16 mouse cellular contexts compared by ENCODE assay signal in the genomic region with DNA sequence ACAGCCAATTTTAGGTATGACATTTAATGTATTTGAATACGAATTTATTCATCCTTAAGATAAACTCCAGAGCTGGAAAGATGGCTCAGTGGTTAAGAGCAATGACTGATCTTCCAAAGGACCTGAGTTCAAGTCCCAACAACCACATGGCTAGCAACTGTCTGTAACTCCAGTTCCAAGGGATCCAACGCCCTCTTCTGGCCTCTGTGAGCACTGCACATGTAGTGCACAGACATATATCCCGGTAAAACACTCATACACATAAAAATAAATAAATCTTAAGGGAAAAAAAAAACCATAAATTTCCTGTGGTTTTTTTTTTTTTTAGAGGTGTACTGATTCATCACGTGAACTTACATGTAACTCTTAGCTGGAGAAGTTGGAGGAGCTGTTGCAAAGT. TPM values are rescaled to one million over a fixed set of nuclear protein-coding genes. Genes with fewer than 3 reads are reported as not detected.
DNase-seq lines count a peak whose midpoint lies in the region; ATAC-seq and TF ChIP-seq lines count a peak whose summit lies in the region.
"Had no signal": no experiment of that assay in that cellular context is flagged by ENCODE, and none has a peak within 500 bp of the region (broad histone marks: within the 10 kb centered on the region; RNA-seq: fewer than 3 reads in every experiment).

No protein-coding gene starts in this region.

- no peaks in the 10 kb centered on the region for H3K79me2 ChIP-seq in heart, adult 2 months (replicated peaks; ENCODE audit: control insufficient read depth, insufficient read depth, low read length)

- no peak for ATAC-seq in liver, postnatal 0 days
- ATAC-seq in liver, embryonic 12.5 days: no peak

- intact Hi-C loops in heart, adult 2 months (cut with DNase I): no loop called here
- intact Hi-C loops in heart, postnatal 14 days (cut with DNase I): loop anchor here (10.0 kb wide), 1 partner anchor 87 kb away; no protein-coding TSS in a partner anchor

- no peak overlapping the region for H3K27ac ChIP-seq in heart, adult 2 months
- no peak overlapping the region for H3K27ac ChIP-seq in liver, postnatal 0 days (ENCODE audit: low read depth)
- H3K27ac ChIP-seq in liver, embryonic 12.5 days: no peak overlapping the region
- H3K27ac ChIP-seq in small intestine, adult 2 months (ENCODE audit: insufficient read depth, low read depth, low read length): no peak overlapping the region

- H3K27me3 ChIP-seq in heart, adult 2 months (ENCODE audit: control insufficient read depth, insufficient read depth, low read length): no peaks in the 10 kb centered on the region
- no peaks in the 10 kb centered on the region for H3K27me3 ChIP-seq in liver, postnatal 0 days (ENCODE audit: insufficient read depth, low read length)
- H3K27me3 ChIP-seq in liver, embryonic 12.5 days (replicated peaks): no peaks in the 10 kb centered on the region
- no peaks in the 10 kb centered on the region for H3K27me3 ChIP-seq in small intestine, adult 2 months (ENCODE audit: control insufficient read depth, insufficient read depth, low read length)

- no peak overlapping the region for H3K4me2 ChIP-seq in liver, postnatal 0 days (ENCODE audit: low read depth, low read length)
- H3K4me2 ChIP-seq in liver, embryonic 12.5 days: no peak overlapping the region
- H3K4me2 ChIP-seq: midbrain, embryonic 11.5 days had no signal

- no peak overlapping the region for H3K9ac ChIP-seq in heart, adult 2 months (ENCODE audit: low read depth, low read length)
- H3K9ac ChIP-seq in liver, postnatal 0 days (replicated peaks): no peak overlapping the region
- no peak overlapping the region for H3K9ac ChIP-seq in liver, embryonic 12.5 days

- H3K36me3 ChIP-seq in heart, adult 2 months (ENCODE audit: control insufficient read depth, insufficient read depth, low read length): no peaks in the 10 kb centered on the region
- peaks cover 86% of the 10 kb centered on the region for H3K36me3 ChIP-seq in liver, postnatal 0 days (replicated peaks; ENCODE audit: insufficient read depth, low read length)
- H3K36me3 ChIP-seq in liver, embryonic 12.5 days: peaks cover 100% of the 10 kb centered on the region
- H3K36me3 ChIP-seq in small intestine, adult 2 months (ENCODE audit: control insufficient read depth, insufficient read depth, low read length): peaks cover 79% of the 10 kb centered on the region

- no peak for TF ChIP-seq EP300 in heart, adult 2 months (IDR thresholded peaks at IDR 0.05; ENCODE audit: insufficient read depth, low read depth, low read length)
- TF ChIP-seq EP300 in liver, postnatal 0 days (IDR thresholded peaks at IDR 0.05; ENCODE audit: low read depth): no peak

- no peak for DNase-seq in heart, adult 2 months
- DNase-seq in heart, postnatal 14 days: no peak
- DNase-seq in liver, postnatal 0 days: no peak
- peak; percentile 27 for DNase-seq in ES-CJ7 (ENCODE audit: low read depth, low spot score)
- DNase-seq in cerebellum, adult 8-10 months: no peak
- no peak for DNase-seq in thymus, postnatal 25 days
- DNase-seq: cerebellum, adult 9-11 months; heart, postnatal 4 days; kidney, adult 8-10 months; left cerebral cortex, postnatal 4 days; lung, adult 2 months; right cerebral cortex, postnatal 4 days had no signal

- H3K4me1 ChIP-seq in heart, adult 2 months (ENCODE audit: control insufficient read depth, insufficient read depth, low read length): no peaks in the 10 kb centered on the region
- H3K4me1 ChIP-seq in liver, postnatal 0 days (ENCODE audit: insufficient read depth): no peaks in the 10 kb centered on the region
- H3K4me1 ChIP-seq in liver, embryonic 12.5 days: no peaks in the 10 kb centered on the region
- peaks cover 2% of the 10 kb centered on the region; the same call in 1 of the 2 replicates for H3K4me1 ChIP-seq in small intestine, adult 2 months (ENCODE audit: control insufficient read depth, insufficient read depth, insufficient read length, low read length)

- peak; percentile 49 for TF ChIP-seq CTCF in heart, adult 2 months (IDR thresholded peaks at IDR 0.05)
- TF ChIP-seq CTCF in liver, postnatal 0 days (IDR thresholded peaks at IDR 0.05; ENCODE audit: low read depth): peak; percentile 29; the same call in 1 of the 2 replicates
- TF ChIP-seq CTCF in small intestine, adult 2 months (IDR thresholded peaks at IDR 0.05; ENCODE audit: extremely low read depth, insufficient read length, insufficient replicate concordance, low read depth, low read length): peak; percentile 9; the same call in 1 of the 2 replicates

- 78% methylated on average over 4 of the region's 4 CpGs for WGBS in heart, adult 2 months
- WGBS in liver, postnatal 0 days (ENCODE audit: insufficient replicate concordance): 72% methylated on average over 4 of the region's 4 CpGs
- WGBS in liver, embryonic 12.5 days (ENCODE audit: insufficient replicate concordance): 68% methylated on average over 4 of the region's 4 CpGs
- WGBS in small intestine, adult 2 months: 78% methylated on average over 4 of the region's 4 CpGs

- no peaks in the 10 kb centered on the region for H3K9me3 ChIP-seq in liver, postnatal 0 days (ENCODE audit: low read length)
- H3K9me3 ChIP-seq in liver, embryonic 12.5 days (replicated peaks): no peaks in the 10 kb centered on the region

- no peak overlapping the region for H3K4me3 ChIP-seq in heart, adult 2 months
- no peak overlapping the region for H3K4me3 ChIP-seq in liver, postnatal 0 days (ENCODE audit: low read depth, low read length)
- no peak overlapping the region for H3K4me3 ChIP-seq in liver, embryonic 12.5 days
- H3K4me3 ChIP-seq in small intestine, adult 2 months (ENCODE audit: low read depth, low read length): no peak overlapping the region

- TF ChIP-seq POLR2A in heart, adult 2 months (IDR thresholded peaks at IDR 0.05; ENCODE audit: insufficient read depth, low read depth, low read length): no peak
- no peak for TF ChIP-seq POLR2A in small intestine, adult 2 months (IDR thresholded peaks at IDR 0.05; ENCODE audit: low read depth, low read length)

RNA-seq across cellular contexts. Expression of gene Bdkrb1, which starts 34.7 kb away (rescaled TPM):
- total RNA-seq in heart, adult 2 months (2021): not detected
- polyA plus RNA-seq in heart, adult 2 months (2012; rRNA removed): 0.10 TPM in 1 of 2 replicates, not detected in the other
- total RNA-seq in heart, postnatal 14 days (2021): not detected
- not detected in 2 replicates for polyA plus RNA-seq in liver, postnatal 0 days (2015; fragmentation: Nextera tagmentation; extraction: Ambion mirVana)
- polyA plus RNA-seq in liver, embryonic 12.5 days (2016; fragmentation: Nextera tagmentation; extraction: Ambion mirVana): not detected in 2 replicates
- polyA plus RNA-seq in small intestine, adult 2 months (2012; rRNA removed): 0.20 and 0.67 TPM in 2 replicates
- total RNA-seq: gastrocnemius, adult 18-20 months; heart, postnatal 4 days; left cerebral cortex, postnatal 4 days had no signal
- polyA plus RNA-seq: midbrain, embryonic 11.5 days had no signal

RNA-seq across cellular contexts. Expression of gene Gskip, which starts 47.1 kb away (rescaled TPM):
- total RNA-seq in heart, adult 2 months (2021): 1 to 10 TPM; 7.1 to 7.3 TPM
- 7.1 and 10.9 TPM in 2 replicates for polyA plus RNA-seq in heart, adult 2 months (2012; rRNA removed)
- 1 to 10 TPM; 7.2 to 7.8 TPM for total RNA-seq in heart, postnatal 14 days (2021)
- 12.1 and 16.3 TPM in 2 replicates for polyA plus RNA-seq in liver, postnatal 0 days (2015; fragmentation: Nextera tagmentation; extraction: Ambion mirVana)
- 15.4 and 16.5 TPM in 2 replicates for polyA plus RNA-seq in liver, embryonic 12.5 days (2016; fragmentation: Nextera tagmentation; extraction: Ambion mirVana)
- 5.0 and 11.4 TPM in 2 replicates for polyA plus RNA-seq in small intestine, adult 2 months (2012; rRNA removed)

RNA-seq across cellular contexts. Expression of gene Atg2b, which starts 47.5 kb away (rescaled TPM):
- 10 to 100 TPM; 18.3 to 19.0 TPM for total RNA-seq in heart, adult 2 months (2021)
- 9.2 and 17.7 TPM in 2 replicates for polyA plus RNA-seq in heart, adult 2 months (2012; rRNA removed)
- 10 to 100 TPM; 19.8 to 20.4 TPM for total RNA-seq in heart, postnatal 14 days (2021)
- 3.9 and 4.0 TPM in 2 replicates for polyA plus RNA-seq in liver, postnatal 0 days (2015; fragmentation: Nextera tagmentation; extraction: Ambion mirVana)
- 14.4 and 14.6 TPM in 2 replicates for polyA plus RNA-seq in liver, embryonic 12.5 days (2016; fragmentation: Nextera tagmentation; extraction: Ambion mirVana)
- 5.6 and 9.8 TPM in 2 replicates for polyA plus RNA-seq in small intestine, adult 2 months (2012; rRNA removed)
